Mouse (Mus musculus) layer of hippocampus, postnatal 36 days (tissue): ENCODE results near the gene Kif1c. TPM values are rescaled to one million over a fixed set of nuclear protein-coding genes. Genes with fewer than 3 reads are reported as not detected.
A peak's percentile ranks its signal among the peaks of the same experiment; 100 is the strongest.

Source experiments
- DNase-seq, 2 experiments: peaks; one replicate each; pipeline ENCODE4 v3.0.0; 2022
- total RNA-seq, 2 experiments: library from RNA; stranded (reverse); gene quantifications; 2 replicates each; pipeline ENCODE4 v1.2.3; 2021

Gene Kif1c
- total RNA-seq, 2 experiments from 2014 or later: 75.2 to 83.8 TPM

DNA sequence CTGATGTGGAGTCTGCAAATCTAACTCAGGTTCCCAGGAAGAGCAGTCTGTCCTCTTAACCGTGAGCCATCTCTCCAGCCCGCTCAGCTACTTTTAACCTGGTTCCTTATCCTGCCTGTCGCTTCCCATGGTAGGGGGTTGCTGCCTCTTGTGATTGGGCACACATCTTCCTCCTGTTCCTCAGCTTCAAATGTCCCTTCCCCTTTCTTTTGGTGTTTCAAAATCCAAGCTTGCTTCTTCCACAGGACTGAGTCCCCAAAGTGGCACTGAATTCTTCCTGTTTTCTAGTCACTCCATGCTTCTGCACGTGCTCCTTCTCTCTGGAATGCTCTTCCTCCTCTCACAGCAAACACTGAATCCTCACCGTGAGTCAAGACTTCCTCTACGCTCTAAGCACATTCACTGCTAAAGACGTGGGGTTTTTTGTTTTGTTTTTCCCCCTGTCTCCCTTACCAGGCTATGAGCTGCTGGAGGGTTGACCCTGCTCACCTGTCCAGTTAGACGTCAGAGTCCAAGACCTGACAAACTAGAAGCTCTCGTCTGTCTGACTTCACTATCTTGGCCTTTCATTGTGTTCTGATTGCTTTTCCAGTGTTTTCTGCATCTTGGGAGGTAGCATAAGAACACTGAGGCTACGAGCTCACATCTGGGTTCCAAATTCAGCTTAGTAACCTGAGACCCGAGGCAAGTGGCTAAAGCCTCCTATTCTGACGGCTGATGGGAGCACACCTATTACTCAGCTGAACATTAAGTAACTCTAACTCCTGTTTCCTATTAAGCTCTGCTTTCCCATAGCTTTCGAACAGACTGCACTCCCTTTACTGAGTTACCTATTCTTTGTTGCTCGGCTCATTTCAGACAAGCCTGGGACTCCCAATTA is 32.8 kb upstream of the Kif1c start:
- DNase-seq: no peak

DNA sequence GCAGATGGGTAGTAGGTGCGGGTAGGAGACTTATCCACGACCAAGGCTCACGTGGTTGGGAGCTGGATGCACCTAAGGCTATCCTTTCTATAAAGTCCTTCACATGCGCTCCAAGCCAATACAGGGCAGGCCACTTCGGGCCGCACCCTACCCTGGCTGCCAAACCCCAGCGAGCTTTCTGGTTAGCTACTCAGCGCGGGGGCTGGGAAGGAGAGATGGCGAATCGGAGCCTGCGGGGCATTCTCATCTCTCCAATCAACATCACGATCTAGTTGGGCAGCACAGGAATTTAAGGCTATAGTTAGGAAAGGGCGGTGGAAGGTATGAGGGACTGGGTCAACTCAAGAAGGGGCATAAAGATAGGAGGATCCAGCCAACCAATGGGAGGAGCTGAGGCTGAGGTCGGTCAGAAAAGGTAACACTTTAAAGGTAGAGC is 32.0 kb upstream of the Kif1c start:
- no peak for DNase-seq

DNA sequence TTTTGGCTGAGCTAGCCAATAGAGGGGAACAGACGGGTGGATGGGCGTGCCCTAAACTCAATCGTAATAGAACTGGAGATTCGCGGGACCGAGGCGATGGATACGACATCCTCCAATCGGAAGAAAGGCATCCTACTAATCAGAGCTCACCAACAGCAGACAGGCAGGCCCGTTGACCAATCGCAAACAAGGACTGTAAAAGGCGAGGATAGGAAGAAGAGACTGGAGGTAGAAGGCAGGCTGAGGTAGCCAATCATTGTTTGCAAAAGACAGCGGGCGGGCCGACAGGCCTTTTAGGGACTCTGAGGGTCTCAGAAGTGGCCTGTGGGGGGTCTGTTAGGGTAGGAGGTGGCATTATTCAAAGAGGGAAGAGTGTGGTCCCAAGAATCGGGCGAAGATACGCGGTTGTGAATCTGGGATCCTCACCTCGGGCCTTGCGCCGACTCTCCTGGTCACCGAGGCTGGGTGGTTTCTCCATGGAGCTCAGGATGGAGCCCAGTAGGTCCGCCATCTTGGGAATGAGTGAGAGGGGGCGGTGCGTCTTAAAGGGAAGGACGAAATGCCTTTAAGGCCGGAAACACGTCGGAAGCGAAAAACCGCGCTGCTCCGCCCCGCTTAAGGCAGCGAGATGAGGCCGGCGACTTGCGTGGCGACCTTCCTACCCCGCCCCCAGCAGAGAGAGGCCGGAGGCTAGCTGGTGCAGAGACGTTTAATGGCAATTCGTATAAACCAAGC is 31.4 kb upstream of the Kif1c start, which contains the start of gene Spag7:
Gene Spag7 (minus strand): TSS at position 646 of the 735 bp plus-strand sequence.
- DNase-seq: peak; percentile 96 to 97

DNA sequence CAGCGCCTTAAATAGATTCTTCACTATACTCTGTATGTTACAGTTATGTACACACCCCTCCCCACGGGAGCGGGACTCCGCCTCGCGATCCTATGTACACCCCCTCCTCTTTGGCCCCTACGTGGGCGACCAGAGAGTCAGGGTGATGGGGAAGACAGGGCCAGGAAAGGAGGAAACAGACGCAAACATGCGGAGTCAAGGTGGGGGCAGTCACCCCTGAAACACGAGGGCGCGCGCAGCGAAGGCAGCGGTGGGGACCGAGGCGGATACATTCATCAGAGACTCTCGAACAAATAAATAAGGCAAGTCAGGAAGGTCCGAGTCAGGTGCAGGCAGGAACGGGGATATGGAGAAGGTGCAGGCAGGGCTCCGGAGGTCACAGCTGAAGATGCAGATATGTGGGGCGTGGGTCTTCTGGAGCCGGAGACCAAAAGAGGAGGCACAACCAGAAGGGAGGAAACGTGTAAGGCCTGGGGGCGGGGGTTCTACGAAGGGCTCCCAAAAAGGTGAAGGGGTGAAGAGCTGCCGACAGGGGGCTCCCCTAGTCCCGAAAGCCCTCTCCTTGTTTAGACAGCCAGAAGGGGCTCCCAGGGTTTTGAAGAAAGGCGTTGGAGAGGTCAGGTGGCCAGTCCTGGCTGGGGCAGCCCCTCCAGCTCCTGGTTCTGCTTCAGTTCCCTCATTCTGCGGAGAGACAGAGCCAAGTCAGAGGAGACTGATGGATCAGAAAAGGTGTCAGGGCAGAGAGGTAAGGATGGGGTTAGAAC is 30.6 kb upstream of the Kif1c start:
- peak; percentile 62 to 69 for DNase-seq

DNA sequence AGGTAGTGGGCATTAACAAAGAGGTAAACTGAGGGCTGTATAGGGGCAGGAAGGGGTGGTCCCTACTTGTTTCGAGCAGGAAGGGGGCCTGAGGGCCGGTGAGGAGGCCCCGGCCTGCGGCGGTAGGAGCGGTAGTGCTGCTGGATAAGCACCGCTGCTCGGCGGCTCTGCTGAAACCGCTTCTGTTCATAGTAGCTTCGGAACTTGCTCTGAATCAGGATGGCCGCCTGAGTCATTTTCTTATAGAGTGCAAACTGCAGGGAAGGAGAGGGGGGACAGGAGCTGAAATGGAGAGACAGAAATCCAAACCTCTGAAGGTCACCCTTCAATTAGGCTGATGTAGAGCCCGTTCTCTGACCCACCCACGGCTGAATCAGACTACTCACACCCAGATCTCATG is 29.9 kb upstream of the Kif1c start:
- no peak for DNase-seq

DNA sequence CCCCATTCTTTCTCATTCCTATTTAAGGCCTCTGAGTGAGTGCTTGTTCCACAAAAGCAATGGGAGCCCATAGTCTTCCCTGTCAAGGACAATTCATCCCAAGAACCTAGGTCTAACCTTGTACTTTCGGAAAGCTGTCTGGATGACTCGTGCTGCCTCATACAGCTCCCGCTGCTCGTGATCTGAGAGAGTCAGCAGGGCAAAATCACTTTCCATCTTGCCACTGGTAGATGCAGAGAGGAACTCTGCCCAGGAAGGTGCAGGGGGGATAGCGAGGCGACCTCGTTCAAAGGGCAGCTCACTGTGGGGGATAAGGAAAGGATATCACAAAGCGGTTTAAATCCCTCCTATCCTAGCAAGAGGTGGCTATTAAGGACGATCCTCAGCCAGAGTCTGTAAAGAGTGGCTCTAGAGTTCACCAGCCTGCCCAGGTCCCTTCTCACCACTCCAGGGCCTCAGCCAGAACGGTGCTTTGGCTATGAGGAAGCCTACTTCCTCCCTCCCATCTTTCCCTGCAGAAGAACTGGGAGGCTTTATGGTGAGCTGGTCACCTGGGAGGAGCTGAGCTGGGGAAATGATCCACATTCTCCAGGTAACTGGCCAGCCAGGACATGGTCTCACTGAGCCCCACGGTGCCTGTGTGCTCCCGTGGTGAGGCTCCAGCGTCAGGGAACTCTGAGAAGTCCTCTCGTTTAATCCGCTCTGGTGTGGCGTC is 28.9 kb upstream of the Kif1c start:
- no peak for DNase-seq

DNA sequence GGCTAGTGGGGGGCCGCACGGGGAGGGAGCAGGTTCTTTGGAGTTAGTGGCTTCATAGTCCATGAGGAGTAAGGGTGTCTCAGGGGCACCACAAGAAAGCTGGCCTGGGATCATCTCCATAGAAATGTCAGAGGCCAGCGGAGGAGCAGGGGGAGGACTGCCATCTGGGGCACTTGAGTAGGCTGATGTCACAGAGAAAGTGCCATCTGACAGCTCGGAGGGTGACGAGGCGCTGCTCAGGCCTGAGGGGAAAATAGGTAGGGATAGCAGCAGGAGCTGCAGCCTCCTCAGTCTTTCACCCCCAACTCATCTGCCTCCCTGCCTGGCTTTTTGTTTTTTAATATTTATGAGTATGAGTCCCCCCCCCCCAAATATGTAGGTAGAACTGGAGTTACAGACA is 26.3 kb upstream of the Kif1c start:
- no peak for DNase-seq

DNA sequence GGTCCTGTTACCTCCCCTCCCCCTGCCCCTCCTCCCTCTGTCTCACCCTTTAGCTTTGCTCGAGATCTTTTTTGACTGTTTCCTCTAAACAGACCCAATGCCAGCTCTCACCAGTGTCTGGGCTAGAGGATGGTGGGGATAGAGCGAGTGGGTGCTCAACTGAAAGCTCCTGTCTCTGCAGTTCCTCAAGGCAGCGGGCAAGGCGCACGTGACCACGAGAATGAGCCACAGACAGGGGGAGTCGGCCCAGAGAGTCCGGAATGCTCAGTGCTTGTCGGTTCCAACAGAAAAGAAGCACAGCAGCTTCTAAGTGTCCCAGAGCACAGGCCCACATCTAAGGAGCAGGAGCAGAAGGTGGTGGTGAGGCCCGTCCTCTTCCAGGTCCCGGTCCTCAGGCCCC is 25.8 kb upstream of the Kif1c start:
- no peak for DNase-seq

DNA sequence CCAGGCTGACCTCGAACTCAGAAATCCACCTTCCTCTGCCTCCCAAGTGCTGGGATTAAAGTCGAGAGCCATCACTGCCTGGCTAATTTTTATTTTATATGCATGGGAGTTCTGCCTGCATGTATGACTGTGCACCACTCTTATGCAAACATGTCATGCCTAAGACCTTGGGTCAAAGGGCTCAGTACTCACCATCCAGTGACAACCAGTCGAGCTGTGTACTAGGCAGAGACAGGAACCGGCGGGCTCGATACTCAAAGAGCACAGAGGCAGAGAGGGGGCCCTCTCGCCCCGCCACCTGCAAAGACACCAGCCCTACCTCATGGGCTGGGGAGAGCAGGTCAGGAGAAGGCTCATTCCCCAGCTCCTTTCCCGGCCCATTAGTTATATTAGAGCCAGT is 22.3 kb upstream of the Kif1c start:
- DNase-seq: no peak

DNA sequence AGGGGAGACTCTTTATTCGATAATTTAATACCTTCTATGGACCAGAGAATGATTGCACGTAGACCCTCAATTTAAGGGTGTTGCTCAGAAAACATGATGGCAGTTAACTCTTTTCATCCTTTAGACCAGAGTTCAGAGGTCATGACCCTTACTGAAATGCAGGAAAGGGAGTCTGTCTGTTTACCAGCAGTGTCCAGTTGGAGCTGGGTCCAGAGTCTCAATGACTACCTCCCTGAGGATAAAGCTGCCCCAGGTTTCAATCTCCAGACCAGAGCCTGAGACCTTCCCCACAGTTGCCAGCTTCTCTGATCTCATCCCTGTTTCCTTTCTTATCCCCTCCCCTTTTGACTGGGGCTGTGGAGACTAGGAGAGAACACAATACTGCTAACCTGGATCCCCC is 21.8 kb upstream of the Kif1c start:
- no peak for DNase-seq

DNA sequence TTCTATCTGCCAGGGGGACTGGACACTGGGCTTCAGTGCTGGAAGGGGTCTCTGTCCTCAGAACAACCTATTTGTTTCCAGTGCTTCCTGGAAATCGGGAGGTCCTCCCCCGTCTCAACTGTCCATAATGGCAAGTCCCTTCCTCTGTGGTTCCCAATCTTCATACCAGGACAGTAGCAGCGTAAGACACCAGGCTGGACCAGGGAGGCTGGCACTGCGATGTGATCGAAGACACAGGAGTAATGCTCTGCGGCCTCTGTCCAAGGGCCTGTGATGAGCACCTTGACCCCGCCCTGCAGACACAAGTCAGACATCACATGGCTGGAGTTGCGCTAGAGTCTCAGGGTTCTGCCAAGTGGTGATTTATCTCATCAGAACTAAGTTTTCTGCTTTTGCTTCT is 21.0 kb upstream of the Kif1c start:
- DNase-seq: no peak

DNA sequence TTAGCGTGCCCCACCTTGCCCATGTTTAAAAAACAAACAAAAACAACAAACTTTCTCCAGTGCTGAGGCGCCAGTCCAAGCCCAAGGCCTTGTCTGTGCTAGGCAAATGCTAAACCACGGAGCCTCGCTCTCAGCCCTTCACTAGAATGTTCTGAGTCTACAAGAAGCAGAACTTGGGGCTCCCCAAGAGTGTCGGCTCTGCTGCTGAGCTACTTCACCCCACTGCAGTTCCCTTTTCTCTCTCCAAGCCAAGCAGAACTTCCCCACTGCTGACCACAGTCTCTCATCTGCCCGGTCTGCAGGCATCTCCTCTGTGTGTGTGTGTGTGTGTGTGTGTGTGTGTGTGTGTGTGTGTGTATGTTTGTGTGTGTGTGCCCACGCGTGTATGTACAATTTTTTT is 20.5 kb upstream of the Kif1c start:
- no peak for DNase-seq

DNA sequence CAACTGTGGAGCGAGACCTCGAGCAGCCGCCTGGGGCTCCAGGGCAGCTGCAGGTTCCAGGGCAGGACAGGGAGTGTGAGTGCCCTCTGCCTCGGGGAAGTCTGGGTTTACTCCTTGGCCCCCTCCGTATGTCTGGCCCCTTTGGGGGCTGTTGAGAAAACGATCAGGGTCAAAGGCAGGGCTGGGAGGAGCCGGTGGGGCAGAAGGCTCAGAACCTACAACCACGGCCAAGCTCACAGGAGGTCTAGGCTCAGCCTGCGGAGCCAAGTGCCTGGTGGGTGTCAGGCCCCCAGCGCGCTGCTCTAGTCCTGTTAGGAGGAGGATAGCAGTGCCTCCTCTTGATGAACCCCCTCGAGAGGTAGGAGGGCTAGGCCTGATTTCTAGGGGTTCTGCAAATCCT is 19.2 kb upstream of the Kif1c start:
- DNase-seq: no peak

DNA sequence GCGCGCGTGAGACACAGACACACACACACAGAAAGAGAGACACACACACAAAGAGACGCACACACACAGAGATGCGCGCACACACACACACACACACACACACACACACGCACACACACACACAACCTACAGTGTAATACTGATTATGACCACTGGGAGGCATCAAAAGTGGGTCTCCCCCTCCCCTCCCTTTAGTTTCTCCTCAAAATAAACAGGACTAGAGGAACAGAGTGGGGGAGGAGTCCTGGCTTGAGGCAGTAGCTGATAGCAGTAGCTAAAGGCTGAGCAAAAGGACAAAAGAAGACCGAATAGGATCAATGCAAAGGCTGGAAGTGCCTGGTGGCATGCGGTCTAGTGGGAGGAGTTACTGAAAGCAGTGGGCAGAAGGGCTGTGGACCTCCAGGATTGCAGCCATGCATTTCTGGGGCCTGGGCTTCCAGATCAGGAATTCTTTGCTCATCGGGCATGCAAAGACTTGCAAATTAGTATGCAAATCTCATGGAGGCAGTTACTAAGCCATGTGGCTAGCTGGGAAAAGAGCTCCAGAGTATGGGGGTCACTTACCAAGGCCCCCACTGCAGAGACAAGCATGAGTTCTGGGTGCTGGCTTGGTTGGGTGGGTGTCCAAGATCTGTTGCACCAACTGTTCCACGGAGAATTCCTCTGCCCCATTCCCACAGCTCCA is 18.3 kb upstream of the Kif1c start:
- no peak for DNase-seq

DNA sequence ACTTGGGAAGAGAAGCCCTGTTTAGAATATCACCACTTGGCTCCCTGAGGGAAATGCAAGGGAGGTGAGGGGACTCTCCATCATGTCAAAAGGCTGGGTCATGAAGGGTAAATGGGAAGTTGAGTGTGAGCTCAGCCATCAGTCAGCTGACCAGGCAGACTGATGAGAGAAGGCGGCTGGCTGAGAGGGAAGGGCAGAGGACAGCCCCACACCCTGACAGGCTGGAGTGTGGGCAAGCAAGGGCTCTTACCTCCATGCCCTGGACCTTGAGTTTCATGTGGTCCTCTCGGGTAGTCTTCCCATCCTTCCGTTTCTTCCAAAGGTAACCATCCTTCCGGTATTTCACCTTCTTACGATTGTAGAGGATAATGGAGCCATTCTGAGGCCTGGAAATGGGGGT is 16.7 kb upstream of the Kif1c start:
- no peak for DNase-seq

DNA sequence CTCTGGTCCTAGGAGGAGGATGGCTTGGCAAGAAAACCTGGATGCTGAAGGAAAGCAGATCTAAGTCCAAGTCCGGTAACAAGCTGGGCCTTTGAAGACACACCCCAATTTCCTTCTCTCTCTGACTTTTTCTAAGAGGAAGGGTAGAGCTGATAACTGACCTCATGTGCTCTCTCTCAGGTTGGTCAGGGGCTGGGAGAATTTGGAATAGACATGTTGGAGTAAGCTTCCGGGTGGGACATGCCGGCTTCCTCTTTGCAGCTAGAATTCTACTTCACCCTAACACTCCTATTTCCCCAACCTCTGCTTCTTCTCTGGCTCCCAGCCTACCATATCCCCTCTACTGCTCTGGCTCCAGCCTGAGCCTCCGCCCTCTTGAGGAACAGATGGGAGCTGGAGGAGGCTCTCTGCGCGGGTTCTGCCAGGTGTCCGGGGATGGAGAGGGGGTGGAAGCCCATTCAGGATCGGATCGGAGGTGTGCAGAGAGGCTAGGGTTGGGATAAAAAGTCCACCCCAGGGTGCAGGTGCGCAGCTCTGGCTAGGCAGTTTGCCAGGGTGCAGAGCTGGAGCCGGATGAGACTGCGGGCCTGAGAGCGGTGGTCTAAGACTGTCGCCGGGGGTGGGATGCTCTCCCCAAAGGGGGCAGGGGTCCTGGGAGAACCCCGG is 13.3 kb upstream of the Kif1c start:
- DNase-seq: peak; percentile 76 to 77

DNA sequence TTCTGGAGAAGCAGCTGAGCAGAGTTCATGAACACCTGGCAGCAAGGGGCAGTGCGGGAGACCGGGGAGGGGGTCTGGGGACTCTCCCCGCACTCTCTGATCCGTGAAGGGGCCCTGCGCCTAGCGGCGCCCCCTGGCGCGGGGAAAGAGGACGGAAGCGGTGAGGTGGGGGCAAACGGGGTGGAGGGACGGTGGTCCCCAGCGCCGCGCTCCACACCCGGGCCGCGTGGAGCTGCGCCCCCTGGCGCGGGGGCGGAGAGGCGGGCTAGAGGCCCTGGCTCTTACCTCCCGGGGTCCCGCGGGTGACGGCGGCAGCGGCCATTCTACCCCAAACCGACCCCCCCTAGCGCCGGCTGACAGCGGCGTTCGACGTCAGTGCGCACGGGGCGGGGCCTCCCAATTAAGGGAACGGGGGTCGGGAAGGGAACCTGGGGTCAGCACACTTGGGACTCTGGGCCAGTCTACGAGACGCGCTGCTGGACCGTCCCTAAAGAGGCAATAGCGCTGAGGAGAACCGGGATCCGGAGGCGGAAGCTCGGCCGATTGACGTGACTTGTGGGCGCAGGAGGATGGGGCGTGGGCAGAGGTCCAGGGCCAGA is 12.6 kb upstream of the Kif1c start, which contains the start of gene Camta2:
Gene Camta2 (minus strand): TSS at position 505 of the 599 bp plus-strand sequence.
- peak; percentile 88 to 91 for DNase-seq

DNA sequence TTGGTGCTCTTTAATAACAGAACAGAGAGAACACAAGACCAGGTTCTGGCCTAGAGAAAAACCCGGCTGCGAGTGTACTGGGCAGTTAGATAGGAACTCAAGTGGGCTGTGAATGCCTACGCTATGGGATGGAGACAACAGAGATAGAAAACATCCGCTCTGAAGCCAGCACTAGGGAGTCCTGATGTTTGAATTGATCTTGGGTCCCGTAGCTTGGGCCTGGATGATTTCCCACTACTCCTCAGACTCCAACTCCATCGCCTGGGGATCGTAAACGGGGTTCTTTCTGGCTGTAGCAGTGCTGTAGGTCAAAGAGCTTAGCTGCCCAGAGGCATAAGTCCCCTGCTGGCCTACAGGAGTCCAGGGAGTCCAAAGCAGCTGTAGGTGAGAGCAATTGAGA is 12.0 kb upstream of the Kif1c start:
- no peak for DNase-seq

DNA sequence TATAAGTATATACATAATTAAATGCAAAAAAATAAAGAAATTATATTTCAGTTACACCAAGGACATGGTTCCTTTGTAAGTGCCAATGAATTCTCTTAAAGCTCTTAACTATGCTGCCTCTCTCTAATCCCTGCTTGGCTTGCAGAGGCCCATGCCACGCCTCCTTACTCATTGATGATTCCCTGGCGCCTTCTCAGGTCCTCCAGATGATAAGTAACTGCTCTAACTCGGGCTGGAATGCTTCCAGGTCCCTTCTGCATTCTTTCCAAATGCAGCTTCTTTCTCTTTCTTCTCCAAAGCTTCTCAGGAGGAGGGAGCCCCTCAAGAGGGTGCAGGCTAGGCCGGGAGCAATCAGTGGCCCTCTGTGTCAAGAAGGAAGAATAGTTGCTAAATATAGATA is 10.8 kb upstream of the Kif1c start:
- DNase-seq: no peak

DNA sequence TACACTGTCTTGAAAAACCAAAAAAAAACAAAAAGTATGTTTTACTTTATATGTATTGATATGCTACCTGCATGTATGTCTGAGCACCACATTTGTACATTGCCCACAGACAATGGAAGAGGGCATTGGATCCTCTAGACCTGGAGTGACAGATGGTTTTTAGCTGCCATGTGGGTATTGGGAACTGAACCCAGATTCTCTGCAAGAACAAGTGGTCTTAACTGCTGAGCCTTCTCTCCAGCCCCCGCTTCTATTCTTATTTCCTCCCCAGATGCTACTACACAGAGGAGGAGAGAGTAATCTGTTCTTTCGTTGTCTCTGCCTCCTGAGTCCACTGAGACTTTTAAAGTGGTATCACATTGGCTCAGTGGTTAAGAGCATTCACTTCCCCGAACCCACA is 6.8 kb upstream of the Kif1c start:
- no peak for DNase-seq

DNA sequence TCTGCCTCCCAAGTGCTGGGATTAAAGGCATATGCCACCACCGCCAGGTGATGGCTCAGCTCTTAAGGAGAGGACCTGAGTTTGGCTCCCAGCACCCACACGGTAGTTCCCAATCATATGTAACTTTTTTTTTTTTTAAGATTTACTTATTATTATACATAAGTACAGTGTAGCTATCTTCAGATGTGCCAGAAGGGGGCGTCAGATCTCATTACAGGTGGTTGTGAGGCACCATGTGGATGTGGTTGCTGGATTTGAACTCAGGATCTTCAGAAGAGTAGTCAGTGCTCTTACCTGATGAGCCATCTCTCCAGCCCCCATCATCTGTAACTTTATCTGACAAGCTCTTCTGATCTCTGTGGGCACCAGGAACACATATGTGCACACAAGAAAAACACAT is 3.0 kb upstream of the Kif1c start:
- DNase-seq: no peak
